Mouse (Mus musculus): ENCODE results near the gene Msantd1. TPM values are rescaled to one million over a fixed set of nuclear protein-coding genes. Genes with fewer than 3 reads are reported as not detected.
"Not testable (repeated sequence)": the region's sequence is repeated elsewhere in the genome, so short reads cannot be mapped to it uniquely, and the experiment has no call there.

The Msantd1 gene
- polyA plus RNA-seq (2015; fragmentation: Nextera tagmentation; extraction: Ambion mirVana): 0.10 and 0.30 TPM in 2 replicates

DNA sequence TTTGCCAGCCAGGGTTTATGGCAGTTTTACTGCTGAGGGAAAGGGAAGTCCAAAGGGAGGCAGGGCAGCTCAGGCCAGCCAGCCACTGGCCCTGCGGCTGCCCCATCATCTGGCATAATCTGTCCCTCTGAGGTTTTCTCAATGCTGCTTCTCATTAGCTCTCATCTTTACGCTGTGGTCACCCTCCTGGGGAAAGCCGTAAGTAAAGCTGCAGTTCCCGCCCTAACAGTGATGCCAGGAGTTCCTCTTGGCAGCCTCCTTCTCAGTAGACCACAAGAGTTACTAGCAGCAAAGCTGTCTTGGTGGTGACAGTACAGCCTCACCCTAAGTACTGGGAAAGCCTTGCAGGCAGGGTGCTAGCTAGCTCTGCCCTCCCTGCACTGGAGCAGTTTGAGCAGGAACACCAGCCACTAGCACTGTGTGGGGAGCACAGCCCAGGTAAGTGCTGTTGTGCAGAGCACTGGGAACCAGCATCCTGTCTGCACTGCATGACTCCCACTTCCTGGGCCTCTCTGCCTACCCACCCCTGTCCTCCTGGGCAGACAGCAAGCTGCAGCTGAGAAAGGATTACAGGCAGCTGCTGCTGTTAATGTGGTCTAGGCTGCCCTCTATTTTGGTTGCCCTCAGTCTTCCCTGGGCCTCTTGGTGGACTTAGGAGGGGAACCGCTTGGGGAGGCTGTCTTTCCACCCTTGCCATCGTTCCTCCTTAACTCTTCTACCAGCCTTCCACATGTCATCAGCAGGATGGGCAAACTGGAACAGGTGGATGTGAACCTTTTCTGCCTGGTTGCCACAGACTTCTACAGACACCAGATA, at the start of gene Msantd1:
Gene Msantd1 (plus strand): TSS at position 103 of the 816 bp plus-strand sequence.
- Histone ChIP-seq H3K4me1 (replicated peaks) (peaks cover 43% of the 10 kb centered on the region), H3K27ac (replicated peaks) (peak within 1 kb of the TSS; percentile 90), H3K9ac (no peak within 1 kb of the TSS), H3K9me3 (replicated peaks) (no peaks in the 10 kb centered on the region), H3K4me3 (replicated peaks) (no peak within 1 kb of the TSS), H3K36me3 (replicated peaks) (peaks cover 69% of the 10 kb centered on the region), H3K4me2 (no peak within 1 kb of the TSS), H3K27me3 (no peaks in the 10 kb centered on the region)
- no peak for ATAC-seq (ENCODE audit: insufficient read depth)
- 76% methylated on average over 6 of the region's 6 CpGs for WGBS (ENCODE audit: insufficient replicate concordance)

DNA sequence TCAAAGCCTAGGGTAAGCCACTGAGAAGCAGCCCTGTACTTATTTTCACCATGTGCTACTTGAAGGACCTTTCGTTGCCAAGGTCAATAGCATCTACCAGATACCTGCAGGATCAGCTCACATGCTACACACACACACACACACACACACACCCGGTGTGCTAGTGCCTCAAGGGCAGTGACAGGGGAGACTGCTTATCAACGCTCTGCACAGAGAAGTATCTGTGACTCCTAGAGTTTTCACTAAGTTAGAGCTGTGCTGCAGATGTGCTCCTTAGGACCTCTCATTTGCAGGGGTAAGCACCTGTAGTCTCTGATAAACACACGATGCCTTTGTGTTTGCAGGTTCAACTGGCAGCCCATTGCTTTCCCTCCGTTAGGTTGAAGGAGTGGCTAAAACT, 42.4 kb upstream of the Msantd1 start:
- Histone ChIP-seq H3K9me3 (replicated peaks) (no peaks in the 10 kb centered on the region), H3K9ac (no peak overlapping the region), H3K4me2 (no peak overlapping the region), H3K4me1 (replicated peaks) (peaks cover 15% of the 10 kb centered on the region), H3K27ac (replicated peaks) (peak overlapping the region; percentile 33; the same call in 1 of the 2 replicates), H3K36me3 (replicated peaks) (peaks cover 70% of the 10 kb centered on the region), H3K4me3 (replicated peaks) (no peak overlapping the region), H3K27me3 (no peaks in the 10 kb centered on the region)
- 31% methylated on average over 5 of the region's 5 CpGs for WGBS (ENCODE audit: insufficient replicate concordance)
- ATAC-seq (ENCODE audit: insufficient read depth): peak; percentile 91

DNA sequence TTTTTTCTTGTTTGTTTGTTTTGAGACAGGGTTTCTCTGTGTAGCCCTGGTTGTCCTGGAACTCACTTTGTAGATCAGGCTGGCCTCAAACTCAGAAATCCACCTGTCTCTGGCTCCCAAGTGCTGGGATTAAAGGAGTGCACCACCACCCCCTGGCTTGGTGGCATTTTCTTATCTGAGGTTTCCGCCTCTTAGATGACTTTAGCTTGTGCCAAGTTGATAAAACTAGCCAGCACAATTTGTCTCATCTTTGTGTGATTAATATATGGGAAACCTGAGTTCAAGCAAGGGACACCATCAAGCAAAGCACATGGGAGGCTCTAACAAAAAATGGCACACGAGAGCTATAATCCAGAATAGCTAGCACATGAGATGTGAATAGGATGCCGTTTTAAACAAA, 27.5 kb upstream of the Msantd1 start:
- not testable (repeated sequence) for H3K9ac ChIP-seq
- ATAC-seq (ENCODE audit: insufficient read depth): peak; percentile 44

DNA sequence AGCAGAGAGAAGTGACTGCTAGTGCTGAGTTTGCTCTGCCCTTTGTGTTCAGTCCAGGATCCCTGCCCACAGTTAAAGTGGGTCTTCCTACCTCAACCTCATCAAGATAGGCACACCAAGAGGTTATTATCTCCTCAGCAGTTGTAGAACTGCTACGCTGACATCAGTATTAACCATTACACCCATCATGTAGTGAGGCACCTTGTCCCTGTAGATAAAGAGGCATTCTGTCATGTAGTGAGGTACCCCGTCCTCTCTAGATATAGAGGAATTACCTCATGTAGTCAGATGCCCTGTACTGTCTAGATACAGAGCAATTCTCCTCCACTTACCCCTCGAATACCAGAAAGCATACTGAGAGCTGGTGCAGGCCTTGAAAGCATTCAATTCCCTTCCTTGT, 26.8 kb upstream of the Msantd1 start:
- 13% methylated on average over 3 of the region's 3 CpGs for WGBS (ENCODE audit: insufficient replicate concordance)
- Histone ChIP-seq H3K4me3 (replicated peaks) (no peak overlapping the region), H3K27ac (replicated peaks) (peak overlapping the region; percentile 87), H3K9ac (peak overlapping the region; percentile 16; the same call in 1 of the 2 replicates), H3K27me3 (no peaks in the 10 kb centered on the region), H3K4me2 (peak overlapping the region; percentile 31), H3K9me3 (replicated peaks) (no peaks in the 10 kb centered on the region), H3K36me3 (replicated peaks) (peaks cover 74% of the 10 kb centered on the region), H3K4me1 (replicated peaks) (peaks cover 36% of the 10 kb centered on the region)
- ATAC-seq (ENCODE audit: insufficient read depth): peak; percentile 99

More for the DNA sequence above, 27.5 kb upstream of the Msantd1 start:
- H3K27me3 ChIP-seq; H3K4me3 ChIP-seq (replicated peaks); H3K9me3 ChIP-seq (replicated peaks): not testable (repeated sequence)
- WGBS (ENCODE audit: insufficient replicate concordance): 41% methylated on average over 3 of the region's 3 CpGs
- Histone ChIP-seq H3K27ac (replicated peaks) (peak overlapping the region; percentile 87), H3K4me2 (peak overlapping the region; percentile 31; the same call in 1 of the 2 replicates), H3K36me3 (replicated peaks) (peaks cover 79% of the 10 kb centered on the region), H3K4me1 (replicated peaks) (peaks cover 36% of the 10 kb centered on the region)

DNA sequence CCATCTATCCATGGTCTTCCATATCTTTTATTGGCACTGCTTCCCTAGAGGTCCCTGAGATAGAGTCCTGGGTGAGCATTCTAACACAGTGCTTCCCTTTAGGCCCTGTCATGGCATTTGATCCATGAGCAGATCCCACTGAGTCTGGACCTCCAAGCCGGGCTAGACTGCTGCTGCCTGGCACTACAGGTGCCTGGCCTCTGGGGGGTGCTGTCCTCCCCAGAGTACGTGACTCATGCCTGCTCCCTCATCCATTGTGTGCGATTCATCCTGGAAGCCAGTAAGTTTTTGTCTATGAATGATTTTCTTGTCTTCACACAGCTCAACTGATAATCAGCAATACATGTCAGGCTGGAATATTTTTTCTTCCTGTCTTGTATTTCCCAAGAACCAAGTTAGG, 22.6 kb upstream of the Msantd1 start:
- no peaks in the 10 kb centered on the region for H3K9me3 ChIP-seq (replicated peaks)
- no peaks in the 10 kb centered on the region for H3K27me3 ChIP-seq
- H3K9ac ChIP-seq: no peak overlapping the region
- H3K4me3 ChIP-seq (replicated peaks): no peak overlapping the region
- no peak overlapping the region for H3K27ac ChIP-seq (replicated peaks)
- peaks cover 78% of the 10 kb centered on the region for H3K36me3 ChIP-seq (replicated peaks)
- H3K4me2 ChIP-seq: no peak overlapping the region
- ATAC-seq (ENCODE audit: insufficient read depth): no peak
- H3K4me1 ChIP-seq (replicated peaks): peaks cover 27% of the 10 kb centered on the region
- 79% methylated on average over 3 of the region's 3 CpGs for WGBS (ENCODE audit: insufficient replicate concordance)

DNA sequence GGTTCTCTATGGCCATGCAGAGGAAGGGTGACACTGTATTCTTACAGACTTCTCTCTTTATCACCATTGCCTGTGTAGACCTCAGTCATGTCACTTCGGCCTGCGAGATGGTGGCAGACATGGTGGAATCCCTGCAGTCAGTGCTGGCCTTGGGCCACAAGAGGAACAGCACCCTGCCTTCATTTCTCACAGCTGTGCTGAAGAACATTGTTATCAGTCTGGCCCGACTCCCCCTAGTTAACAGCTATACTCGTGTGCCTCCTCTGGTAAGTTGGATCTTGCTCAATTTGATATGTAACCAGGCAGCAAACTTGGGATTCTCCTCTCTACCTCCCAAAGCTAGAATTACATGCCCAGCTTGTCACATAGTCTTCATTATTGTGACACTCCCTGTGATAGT, 18.6 kb upstream of the Msantd1 start:
- Histone ChIP-seq H3K4me1 (replicated peaks) (peaks cover 7% of the 10 kb centered on the region; the same call in 1 of the 2 replicates), H3K4me3 (replicated peaks) (no peak overlapping the region), H3K27me3 (no peaks in the 10 kb centered on the region), H3K4me2 (no peak overlapping the region), H3K9me3 (replicated peaks) (no peaks in the 10 kb centered on the region), H3K36me3 (replicated peaks) (peaks cover 91% of the 10 kb centered on the region), H3K27ac (replicated peaks) (no peak overlapping the region), H3K9ac (no peak overlapping the region)
- no peak for ATAC-seq (ENCODE audit: insufficient read depth)
- WGBS (ENCODE audit: insufficient replicate concordance): 55% methylated on average over 4 of the region's 4 CpGs

DNA sequence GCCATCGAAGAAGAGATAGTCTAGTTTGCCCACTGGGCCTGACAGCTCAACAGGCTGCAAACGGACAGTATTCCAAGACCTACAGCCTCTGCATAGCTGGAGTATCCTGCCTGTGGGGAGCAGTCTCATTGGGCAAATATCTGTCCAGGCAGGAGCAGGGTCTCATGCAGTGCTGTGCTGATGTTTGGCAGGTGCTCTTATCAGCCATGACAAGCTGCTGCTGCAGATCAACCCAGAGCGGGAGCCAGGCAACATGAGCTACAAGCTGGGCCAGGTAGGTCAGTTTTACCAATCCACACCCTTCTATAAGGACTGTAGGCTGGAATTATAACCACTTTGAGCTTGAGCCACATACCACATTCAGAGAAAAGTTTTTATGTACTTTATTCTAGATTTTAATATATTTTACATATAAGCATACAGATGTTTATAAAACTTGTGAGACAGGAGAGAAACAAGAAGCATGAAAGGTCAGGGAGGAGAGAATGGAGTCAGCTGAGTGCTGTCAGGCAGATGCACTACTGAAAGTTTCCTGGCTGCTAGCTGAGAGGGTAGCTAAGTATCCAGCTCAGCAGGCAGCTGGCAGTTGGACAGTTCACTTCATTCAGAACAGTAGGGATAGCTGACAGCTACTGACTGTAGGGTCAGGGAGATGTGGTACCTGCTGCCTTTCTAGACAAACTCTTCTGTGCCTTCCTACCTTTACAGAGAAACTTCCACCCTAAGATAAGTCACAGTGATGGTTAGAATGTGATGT, 10.9 kb upstream of the Msantd1 start:
- peaks cover 83% of the 10 kb centered on the region for H3K36me3 ChIP-seq (replicated peaks)
- H3K4me2 ChIP-seq: no peak overlapping the region
- peak overlapping the region; percentile 85 for H3K27ac ChIP-seq (replicated peaks)
- H3K4me1 ChIP-seq (replicated peaks): peaks cover 32% of the 10 kb centered on the region
- H3K27me3 ChIP-seq: no peaks in the 10 kb centered on the region
- H3K9ac ChIP-seq: 0 out of 2 replicates have a peak overlapping the region, but pooled peaks have one; percentile 30
- no peaks in the 10 kb centered on the region for H3K9me3 ChIP-seq (replicated peaks)
- peak; percentile 98 for ATAC-seq (ENCODE audit: insufficient read depth)
- 55% methylated on average over 3 of the region's 3 CpGs for WGBS (ENCODE audit: insufficient replicate concordance)
- no peak overlapping the region for H3K4me3 ChIP-seq (replicated peaks)

DNA sequence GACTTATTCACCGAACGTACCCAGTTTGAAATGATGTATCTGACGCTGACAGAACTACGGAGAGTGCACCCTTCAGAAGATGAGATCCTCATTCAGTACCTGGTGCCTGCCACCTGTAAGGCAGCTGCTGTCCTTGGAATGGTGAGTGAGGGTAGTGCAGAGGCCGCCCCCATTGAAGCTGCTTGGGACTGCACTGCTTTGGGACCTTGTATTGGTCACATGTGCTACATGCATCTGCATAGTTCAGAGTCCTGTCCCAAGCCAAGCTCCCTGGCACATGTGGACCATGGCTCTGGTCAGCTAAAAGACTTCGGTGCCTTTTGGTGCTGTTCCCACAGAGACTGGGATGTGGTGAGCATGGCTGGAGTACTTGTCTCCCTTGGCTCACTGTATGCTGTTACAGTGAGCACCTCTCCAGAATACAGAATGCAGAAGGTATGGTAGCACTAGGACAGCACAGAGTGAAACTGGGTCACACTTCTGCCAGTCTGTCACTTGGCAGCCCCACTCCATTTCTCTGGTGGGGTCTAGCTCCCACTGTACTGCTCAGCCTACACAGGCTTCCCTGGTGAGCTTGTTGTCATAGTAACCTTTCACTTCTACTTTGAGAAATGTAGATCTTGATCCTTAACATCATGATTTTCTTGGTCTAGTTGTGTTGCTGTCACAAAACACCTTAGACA, 7.9 kb upstream of the Msantd1 start:
- no peak overlapping the region; the same call in 1 of the 2 replicates for H3K27ac ChIP-seq (replicated peaks)
- ATAC-seq (ENCODE audit: insufficient read depth): no peak

DNA sequence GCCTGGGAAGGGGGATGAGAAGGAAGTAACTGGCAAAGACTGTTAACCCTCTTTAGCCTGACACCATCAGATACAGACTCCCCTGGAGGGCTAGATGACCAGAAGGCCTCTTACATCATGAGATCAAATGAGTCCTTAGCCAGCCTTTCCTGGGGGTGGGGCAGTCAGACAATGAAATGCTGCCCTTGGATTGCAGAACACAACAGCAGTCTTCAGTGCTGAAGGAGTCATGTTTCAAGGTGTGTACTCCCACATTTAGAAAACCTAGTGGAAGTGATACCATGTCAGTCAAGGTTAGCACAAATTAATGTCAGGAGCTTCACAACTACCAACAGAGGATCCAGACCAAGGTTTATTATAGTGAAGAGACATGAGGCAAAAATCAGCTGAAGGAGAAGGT, 5.4 kb upstream of the Msantd1 start:
- no peak for ATAC-seq (ENCODE audit: insufficient read depth)
- Histone ChIP-seq H3K36me3 (replicated peaks) (peaks cover 97% of the 10 kb centered on the region), H3K9me3 (replicated peaks) (no peaks in the 10 kb centered on the region), H3K27me3 (no peaks in the 10 kb centered on the region), H3K9ac (no peak overlapping the region), H3K4me1 (replicated peaks) (peaks cover 3% of the 10 kb centered on the region), H3K27ac (replicated peaks) (no peak overlapping the region), H3K4me3 (replicated peaks) (no peak overlapping the region), H3K4me2 (no peak overlapping the region)

More for the DNA sequence above, 7.9 kb upstream of the Msantd1 start:
- Histone ChIP-seq H3K27me3 (no peaks in the 10 kb centered on the region), H3K9me3 (replicated peaks) (no peaks in the 10 kb centered on the region), H3K4me1 (replicated peaks) (peaks cover 28% of the 10 kb centered on the region), H3K4me3 (replicated peaks) (no peak overlapping the region), H3K9ac (no peak overlapping the region), H3K4me2 (no peak overlapping the region), H3K36me3 (replicated peaks) (peaks cover 85% of the 10 kb centered on the region)
- WGBS (ENCODE audit: insufficient replicate concordance): 88% methylated on average over 6 of the region's 6 CpGs

DNA sequence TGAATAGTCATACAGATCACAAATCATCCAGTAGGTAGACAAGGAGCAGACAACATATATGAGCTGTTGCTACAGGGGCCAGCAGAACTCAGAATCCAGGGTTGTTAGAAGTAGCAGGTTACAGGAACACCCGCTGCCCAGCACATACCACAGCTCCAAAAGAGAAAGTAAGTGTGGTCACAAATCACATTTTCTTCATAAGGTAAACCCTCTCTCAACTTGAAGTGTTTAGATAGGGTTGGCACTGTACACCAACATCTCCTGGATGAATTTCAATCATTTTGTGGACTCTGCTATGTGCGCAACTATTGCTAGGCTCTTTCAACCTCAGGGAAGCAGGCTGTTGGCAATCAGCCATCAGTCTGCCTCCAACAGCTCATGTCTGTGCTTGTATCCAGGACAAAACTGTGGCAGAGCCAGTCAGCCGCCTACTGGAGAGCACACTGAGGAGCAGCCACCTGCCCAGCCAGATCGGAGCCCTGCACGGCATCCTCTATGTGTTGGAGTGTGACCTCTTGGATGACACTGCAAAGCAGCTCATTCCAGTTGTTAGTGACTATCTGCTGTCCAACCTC, 4.9 kb upstream of the Msantd1 start:
- no peak overlapping the region for H3K4me3 ChIP-seq (replicated peaks)
- H3K27ac ChIP-seq (replicated peaks): no peak overlapping the region
- WGBS (ENCODE audit: insufficient replicate concordance): 84% methylated on average over 5 of the region's 5 CpGs
- H3K4me1 ChIP-seq (replicated peaks): no peaks in the 10 kb centered on the region
- no peaks in the 10 kb centered on the region for H3K27me3 ChIP-seq
- no peak overlapping the region for H3K4me2 ChIP-seq
- no peaks in the 10 kb centered on the region for H3K9me3 ChIP-seq (replicated peaks)
- no peak for ATAC-seq (ENCODE audit: insufficient read depth)
- peaks cover 97% of the 10 kb centered on the region for H3K36me3 ChIP-seq (replicated peaks)
- no peak overlapping the region for H3K9ac ChIP-seq

DNA sequence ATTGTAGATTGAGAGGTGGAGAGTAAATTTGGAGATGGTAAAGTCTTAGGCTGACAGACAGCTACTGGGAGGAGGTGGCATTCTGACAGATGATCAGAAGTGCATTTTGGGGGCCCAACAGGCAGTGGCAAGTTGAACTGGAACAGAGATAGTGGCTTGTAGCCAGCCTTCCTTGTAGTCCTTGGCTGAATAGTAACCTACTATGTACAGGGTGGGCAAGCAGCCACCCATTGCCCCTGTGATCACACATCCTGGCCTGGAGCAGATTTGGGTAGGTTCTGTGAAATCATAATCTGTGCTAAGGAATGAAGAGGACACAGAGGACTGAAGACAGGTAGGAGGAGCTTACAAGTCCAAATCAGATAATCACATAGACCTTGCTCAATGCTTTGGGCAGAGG, 3.4 kb upstream of the Msantd1 start:
- no peak for ATAC-seq (ENCODE audit: insufficient read depth)
- Histone ChIP-seq H3K27ac (replicated peaks) (no peak overlapping the region), H3K4me1 (replicated peaks) (peaks cover 10% of the 10 kb centered on the region), H3K9ac (no peak overlapping the region), H3K4me3 (replicated peaks) (no peak overlapping the region), H3K27me3 (no peaks in the 10 kb centered on the region), H3K36me3 (replicated peaks) (peaks cover 97% of the 10 kb centered on the region), H3K9me3 (replicated peaks) (no peaks in the 10 kb centered on the region), H3K4me2 (no peak overlapping the region)

All from liver, embryonic 15.5 days (tissue).